Mouse (Mus musculus) left cerebral cortex, adult 9 months (tissue): ENCODE results near the gene Eya3.
A peak's percentile ranks its signal among the peaks of the same experiment; 100 is the strongest.
"Not testable (repeated sequence)": the region's sequence is repeated elsewhere in the genome, so short reads cannot be mapped to it uniquely, and the experiment has no call there.

Experiments
- DNase-seq, 2 experiments: peaks; one replicate each; pipeline ENCODE4 v3.0.0; 2022; ENCODE audit warnings: low spot score in 2 of 2

Eya3 gene

DNA sequence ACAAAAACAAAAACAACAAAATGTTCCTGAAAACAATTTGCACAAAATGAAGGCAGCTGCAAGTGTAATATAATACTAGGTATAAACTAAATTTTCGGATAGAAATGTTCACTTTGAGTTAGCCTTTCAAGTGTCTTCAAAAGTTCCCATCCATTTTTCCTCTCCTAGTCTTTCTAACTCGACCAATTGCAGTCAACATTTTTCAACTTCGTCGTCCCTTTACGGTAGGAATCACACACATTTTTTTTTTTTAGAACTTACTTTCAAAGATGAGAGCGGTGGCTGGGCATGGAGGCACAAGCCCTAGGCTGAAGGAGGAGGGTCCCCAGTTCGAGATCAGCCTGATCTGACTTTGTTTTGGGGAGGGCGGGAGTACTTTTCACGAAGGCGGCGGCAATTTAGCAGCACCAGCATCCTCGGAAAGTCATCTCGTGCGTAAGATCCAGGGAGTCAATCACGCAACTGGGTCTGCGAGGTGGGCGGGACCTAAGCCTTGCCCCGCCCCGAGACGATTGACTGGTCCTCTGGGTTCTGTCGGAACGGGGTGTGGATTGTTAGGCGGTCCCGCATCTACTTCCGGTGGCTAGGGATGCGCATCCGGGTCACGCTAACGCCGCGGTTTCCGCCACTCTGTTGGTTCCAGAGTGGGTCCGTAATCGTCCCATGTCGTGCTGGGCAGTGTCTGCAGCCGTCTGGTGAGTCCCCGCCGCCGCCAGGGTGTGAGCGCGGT lies at the start of gene Eya3:
Gene Eya3, plus strand, starts transcription at position 527 of the 730 bp plus-strand sequence.
- peak; percentile 85 to 94 for DNase-seq

DNA sequence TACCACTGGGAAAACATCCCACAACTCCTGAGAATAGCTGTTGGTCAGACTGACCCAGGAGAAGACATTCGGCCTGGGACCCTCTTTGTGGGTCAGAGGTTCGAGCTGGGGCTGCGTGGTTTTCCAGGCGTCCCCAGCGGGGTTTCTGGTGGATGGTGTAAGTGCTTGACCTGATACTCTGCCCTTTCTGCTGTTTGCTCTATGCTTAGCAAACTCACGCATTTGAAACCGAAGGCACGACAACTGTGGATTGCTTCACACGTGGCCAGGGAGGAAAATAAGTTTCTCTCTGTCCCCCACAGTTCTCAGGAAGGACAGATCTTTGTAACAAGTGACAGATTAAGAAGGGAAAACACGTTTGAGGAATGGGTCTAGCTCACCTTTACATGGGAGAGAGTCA lies 48.1 kb upstream of the Eya3 start:
- DNase-seq, result no peak

DNA sequence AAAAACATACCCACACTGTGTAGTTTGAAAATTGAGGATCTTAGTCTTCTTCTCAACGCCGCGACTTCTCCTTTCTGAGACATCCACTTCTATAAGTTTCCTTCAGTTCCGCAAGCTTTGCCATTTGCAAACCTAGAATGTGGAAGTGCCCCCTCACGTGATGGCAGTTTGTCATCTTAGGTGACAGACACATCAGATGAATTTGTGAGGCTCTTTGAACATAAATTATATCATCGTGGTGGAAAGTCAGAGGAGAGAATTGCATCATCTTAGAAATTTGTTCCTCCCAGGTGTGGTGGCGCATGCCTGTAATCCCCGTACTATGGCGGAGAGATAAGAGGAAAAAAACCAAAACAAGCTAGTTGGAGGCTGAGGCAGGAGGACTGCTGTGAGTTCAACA lies 45.8 kb upstream of the Eya3 start:
- no peak for DNase-seq

DNA sequence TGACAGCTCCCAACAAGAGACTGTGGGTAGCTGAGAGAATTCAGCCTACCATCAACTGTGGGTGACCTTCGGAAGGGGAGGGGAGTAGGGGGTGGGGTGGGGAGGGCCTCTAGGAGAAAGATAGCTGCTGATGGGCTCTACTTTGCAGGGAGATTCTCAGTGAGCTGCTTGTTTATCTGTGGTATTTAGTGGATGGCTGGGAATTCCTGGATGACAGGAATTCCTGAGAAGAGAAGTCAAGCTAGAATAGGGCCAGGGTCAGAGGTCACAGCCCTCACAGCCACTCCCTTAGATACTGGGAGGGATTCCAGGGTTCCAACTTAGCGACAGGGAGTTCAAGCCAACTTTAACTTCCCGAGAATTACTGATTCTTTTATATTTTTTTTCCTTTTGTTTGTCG lies 44.6 kb upstream of the Eya3 start:
- DNase-seq, result no peak

DNA sequence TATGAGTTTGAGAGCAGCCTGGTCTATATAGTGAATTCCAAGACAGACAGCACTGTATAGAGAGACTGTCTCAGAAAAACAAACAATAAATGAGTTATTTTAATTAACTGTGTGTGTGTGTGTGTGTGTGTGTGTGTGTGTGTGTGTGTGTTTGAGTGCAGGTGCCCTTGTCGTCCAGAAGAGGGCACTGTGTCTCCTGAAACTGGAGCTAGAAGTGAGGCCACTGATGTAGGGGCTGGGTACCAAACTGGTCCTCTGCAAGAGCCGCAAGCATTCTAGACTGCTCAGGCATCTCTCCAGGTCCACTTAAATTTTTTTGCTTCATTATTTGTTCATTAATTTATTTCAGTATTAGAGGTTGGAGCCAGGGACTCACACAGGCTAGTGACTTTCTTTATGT lies 39.9 kb upstream of the Eya3 start:
- DNase-seq, result no peak

DNA sequence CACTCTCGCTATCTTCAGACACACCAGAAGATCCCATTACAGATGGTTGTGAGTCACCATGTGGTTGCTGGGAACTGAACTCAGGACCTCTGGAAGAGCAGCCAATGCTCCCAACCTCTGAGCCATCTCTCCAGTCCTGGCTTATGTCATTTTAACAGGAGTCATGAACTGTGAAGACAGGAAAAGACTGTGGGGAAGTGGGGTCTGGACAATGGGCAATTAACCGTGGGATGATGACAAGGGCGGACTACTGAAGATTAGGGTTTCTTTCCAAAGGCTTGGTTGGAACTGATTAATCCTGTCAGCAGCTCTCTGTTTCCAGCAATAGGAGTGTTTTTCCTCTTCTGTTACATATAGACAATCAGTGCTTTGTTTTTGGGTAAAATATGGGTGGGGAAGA lies 39.0 kb upstream of the Eya3 start:
- DNase-seq, result no peak

DNA sequence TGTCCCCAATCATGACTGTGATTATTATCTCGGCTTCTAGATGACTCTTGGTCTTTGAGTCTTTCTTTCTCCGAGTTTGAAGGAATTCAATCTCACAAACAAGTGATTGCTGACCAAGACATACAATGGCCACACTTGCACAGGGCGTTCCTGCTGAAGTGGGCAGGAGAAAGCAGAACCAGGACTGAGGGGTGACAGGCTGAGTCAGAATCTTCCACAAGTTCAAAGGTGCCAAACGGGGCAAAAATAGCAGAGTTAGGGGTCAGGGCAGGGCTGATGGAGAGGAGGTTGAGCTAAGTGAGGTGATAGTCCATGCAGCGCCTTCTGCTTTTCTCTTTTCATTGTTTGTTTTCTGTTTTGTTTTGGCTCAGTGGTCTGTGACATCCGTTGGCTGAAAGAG lies 38.3 kb upstream of the Eya3 start:
- no peak for DNase-seq

GRCm38 (mm10) chr4:132601242-132601641 lies 37.5 kb upstream of the Eya3 start:
- DNase-seq, result not testable (repeated sequence)

DNA sequence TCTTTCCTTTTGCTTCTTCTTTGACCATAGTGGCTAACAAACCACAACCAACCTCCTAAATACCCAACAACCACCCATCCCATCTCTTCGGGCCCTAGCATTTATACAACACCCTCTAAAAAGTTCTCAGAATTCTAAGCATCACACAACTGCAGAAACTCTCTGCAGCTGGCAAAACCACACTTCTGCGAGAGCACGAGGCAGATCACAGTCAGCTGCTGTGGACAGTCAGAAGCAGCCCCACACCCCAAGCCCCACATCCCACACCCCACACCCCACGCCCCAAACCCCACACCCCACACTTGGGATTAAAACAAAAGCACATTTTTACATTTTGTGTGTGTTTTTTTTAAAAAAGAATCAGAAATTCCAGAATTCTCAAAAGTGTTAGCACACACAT lies 35.3 kb upstream of the Eya3 start:
- DNase-seq, result no peak

DNA sequence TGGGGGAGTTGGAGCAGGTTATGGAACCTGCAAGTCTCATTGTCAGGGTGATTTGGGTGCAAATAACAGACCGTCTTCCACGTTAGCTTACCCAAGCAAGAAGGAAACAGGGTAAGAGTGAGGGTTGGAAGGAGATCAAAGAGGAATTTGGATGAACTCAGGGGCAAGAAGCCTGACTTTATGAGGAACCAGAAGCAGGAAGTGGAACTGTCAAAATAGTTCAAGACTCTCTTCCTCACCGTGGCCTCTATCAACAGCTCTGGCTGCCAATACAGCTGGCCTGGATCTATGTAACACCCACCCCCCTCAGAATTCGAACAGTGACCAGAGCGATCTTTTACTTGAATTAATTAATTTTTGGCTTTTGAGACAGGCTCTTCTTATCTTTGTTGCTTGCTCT lies 33.0 kb upstream of the Eya3 start:
- DNase-seq, result no peak

DNA sequence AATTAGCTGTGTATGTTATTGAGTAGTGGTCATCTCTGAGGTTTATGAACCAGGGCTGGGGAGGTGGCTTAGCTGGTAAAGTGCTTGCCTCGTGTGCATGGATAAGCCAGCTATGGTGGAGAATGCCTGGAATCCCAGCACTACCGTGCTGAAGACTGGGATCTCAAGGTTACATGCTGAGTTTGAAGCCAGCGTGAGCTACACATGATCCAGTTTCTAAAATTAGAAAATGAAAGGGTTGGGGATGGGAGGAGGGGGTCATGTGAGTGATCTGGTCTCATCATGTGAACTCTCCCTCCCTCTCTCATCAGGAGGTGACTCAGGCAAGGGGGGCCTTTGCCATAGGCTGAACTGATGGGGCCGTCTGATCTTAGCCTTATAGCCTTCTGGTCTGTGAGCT lies 30.6 kb upstream of the Eya3 start:
- DNase-seq, result no peak

GRCm38 (mm10) chr4:132610301-132610984 lies 28.3 kb upstream of the Eya3 start:
- no peak for DNase-seq

DNA sequence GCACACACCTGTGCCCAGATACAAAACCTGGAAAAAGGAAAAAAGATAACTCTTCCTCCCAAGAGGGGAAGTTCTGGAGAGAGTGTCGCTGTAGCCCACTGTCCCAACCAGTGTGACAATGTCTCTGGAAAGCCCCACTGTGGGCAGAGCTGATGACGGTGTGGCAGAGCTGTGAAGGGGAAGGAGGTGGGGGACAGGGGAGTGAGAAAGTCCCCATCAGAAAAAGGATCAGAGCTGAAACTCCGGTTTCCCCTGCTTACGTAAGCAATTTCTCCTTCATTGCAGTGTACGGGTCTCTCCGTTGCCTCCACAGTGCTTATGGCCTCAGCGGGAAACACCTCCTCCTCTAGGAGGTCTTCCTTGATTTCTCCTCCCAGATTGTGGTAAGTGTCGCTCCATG lies 27.5 kb upstream of the Eya3 start:
- DNase-seq, result no peak

GRCm38 (mm10) chr4:132617873-132618272 lies 20.9 kb upstream of the Eya3 start:
- DNase-seq, result peak; percentile 23 to 68

- DNase-seq, result no peak
These were observed 19.9 kb upstream of the Eya3 start for GRCm38 (mm10) chr4:132618850-132619375.

GRCm38 (mm10) chr4:132620134-132620533 lies 18.7 kb upstream of the Eya3 start:
- no peak for DNase-seq

DNA sequence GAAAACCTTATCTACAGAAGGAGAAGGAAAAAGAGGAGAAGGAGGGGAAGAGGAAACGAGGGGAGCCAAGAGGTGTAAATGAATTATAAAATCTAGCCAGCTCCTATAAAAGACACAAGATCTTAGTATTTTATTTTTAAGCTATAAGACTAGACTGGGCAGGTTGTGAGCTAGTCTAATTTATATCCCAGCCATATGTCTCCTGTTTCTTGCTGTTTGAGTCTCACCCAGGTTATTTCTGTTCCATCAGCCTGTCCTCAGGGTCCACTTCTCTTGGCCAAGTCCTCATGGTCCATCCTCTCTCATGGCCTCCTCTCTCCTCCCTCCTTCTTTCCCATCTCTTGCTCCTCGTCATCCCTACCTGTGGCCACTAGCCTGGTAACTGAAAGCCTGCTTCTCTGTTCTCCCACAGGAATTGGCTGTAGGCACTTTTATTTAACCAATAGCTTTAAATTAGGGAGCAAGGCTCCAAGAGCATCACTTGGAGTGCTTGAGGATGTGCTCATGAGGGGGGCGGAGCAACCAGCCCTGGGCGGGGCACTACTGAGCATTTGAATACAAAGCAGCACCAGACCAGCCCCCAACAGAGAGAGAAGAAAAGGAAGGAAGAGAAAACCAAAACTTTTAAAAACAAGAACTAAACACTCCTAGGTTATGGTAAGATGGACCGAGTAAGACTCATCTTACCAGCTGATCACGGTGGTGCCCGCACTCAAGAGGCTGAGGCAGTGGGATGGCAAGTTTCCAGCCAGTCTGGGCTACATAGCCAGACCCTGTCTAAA lies 17.3 kb upstream of the Eya3 start:
- DNase-seq, result no peak

DNA sequence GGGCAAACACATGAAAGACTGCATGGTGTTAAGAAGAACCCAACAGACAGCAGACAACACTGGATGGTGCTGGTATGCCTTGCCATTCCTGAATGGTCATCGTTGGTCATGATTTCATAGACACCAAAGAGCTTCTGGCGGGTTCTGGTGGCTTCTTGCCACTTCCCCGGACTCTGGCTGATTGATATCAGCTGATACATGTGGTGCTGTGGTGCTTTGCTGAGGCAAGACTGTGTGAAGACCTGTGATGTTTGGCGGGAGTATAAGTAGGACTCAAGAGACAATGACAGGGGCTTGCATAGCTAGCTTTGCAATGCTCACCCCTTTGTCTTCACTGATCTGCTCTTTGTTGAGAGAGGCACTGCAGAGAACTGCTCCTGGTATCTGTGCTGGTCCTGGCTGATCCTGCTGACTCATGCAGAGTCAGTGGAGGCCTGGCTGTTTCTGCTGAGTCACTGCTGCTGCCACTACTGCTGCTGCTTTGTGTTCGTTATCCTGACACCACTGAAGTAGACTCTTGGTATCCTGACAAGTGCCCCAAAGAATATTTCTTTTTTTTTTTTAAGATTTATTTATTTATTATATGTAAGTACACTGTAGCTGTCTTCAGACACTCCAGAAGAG lies 14.6 kb upstream of the Eya3 start:
- DNase-seq, result no peak

GRCm38 (mm10) chr4:132628830-132629229 lies 10.0 kb upstream of the Eya3 start:
- no peak for DNase-seq

- no peak for DNase-seq
These were observed 2.8 kb upstream of the Eya3 start for GRCm38 (mm10) chr4:132635971-132636370.

DNA sequence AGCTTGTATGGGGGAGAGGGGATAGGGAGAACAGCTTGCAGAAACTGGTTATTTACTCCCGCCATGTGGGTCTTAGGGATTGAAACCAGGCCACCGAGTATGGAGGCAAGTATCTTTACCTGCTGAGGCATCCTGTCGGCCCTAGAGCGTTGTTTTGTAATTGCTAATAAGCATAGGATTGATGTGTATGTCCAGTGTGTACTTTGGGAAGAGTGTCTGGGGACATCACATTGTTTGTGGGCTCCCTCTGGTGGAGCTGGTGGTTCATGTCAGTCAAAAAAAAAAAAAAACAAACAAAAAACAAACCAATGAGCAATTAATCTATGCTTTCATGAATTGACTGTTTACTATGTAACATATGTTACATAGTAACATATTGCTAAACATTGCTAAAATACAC lies 2.2 kb upstream of the Eya3 start:
- DNase-seq, result no peak

DNA sequence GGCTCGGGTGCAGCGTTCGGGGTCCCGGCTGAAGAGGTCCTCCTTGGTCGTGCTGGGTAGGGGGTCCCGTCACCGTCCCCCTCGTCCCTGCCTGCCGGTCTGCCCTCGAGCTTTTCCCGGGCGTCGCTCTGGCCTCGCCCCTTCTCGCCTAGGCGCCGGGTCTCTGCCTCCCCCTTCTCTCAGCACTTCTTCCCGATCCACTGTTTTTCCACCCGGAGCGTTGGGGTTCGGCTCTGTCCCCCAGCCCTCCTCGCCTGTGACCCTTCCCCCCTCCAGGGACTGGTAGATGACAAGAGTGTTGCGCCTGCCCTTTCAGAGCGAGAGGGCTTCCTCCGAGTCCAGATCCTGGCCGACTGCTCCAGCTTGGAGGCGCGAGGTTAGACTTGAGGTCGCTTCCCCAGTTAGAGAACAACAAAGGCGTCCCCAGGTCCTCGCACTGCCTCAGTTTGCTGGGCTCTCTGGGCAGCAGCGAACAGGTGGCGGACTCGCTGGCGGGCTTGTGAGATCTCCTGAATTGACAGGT lies 465 bp downstream of the Eya3 start:
- no peak for DNase-seq
